Mouse (Mus musculus): Measurements from ENCODE around the gene Prm1. TPM values are rescaled to one million over a fixed set of nuclear protein-coding genes. Genes with fewer than 3 reads are reported as not detected.

The Prm1 gene
- polyA plus RNA-seq, 1 experiment: not detected

DNA sequence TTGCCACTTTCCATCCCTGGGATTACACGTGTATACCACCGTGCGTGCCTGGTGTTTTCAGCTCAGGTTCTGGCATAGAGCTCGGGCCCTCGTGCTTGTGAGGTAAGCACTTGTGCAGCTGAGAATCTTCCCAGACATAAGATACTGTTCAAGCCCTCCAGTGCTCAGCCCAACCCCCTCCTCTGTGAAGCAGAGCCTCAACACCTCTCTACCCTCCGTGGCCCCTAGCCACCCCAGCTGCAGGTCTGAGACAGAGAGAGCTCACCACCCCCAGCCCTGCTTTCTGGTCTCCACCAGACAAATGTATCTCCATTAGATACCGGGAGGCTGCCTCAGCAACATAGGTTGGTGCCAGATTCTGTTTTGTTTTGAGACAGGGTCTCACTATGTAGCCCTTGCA lies 56.4 kb downstream of the Prm1 start:
- no peaks in the 10 kb centered on the region for H3K27me3 ChIP-seq (ENCODE audit: control insufficient read depth, insufficient read depth, insufficient read length)
- H3ac ChIP-seq (ENCODE audit: control insufficient read depth, insufficient read length): no peak overlapping the region
- H3K36me3 ChIP-seq (ENCODE audit: control insufficient read depth, insufficient read depth): no peaks in the 10 kb centered on the region
- TF ChIP-seq E2F4 (IDR thresholded peaks at IDR 0.05; ENCODE audit: insufficient read depth) (no peak), MYOD1 (IDR thresholded peaks at IDR 0.05; ENCODE audit: control insufficient read depth in 1 of 3, insufficient read length in 2 of 3, low read depth in 2 of 3) (no peak), REST (IDR thresholded peaks at IDR 0.05; ENCODE audit: insufficient read depth, insufficient read length) (no peak), POLR2A (IDR thresholded peaks at IDR 0.05; ENCODE audit: insufficient read length, low read depth) (no peak), USF1 (IDR thresholded peaks at IDR 0.05; ENCODE audit: low read depth) (no peak), SRF (IDR thresholded peaks at IDR 0.05; ENCODE audit: control insufficient read depth, insufficient read length, low read depth) (no peak), CEBPB (IDR thresholded peaks at IDR 0.05; ENCODE audit: insufficient read depth, poor library complexity, severe bottlenecking) (no peak), TCF12 (IDR thresholded peaks at IDR 0.05; ENCODE audit: insufficient read depth, poor library complexity, severe bottlenecking) (no peak), MYOG (IDR thresholded peaks at IDR 0.05; ENCODE audit: control insufficient read depth in 1 of 3, insufficient read depth in 1 of 3, insufficient read length in 2 of 3, low read depth in 2 of 3) (no peak), POLR2AphosphoS2 (IDR thresholded peaks at IDR 0.05; ENCODE audit: insufficient read length, low read depth) (no peak), TCF3 (IDR thresholded peaks at IDR 0.05; ENCODE audit: insufficient read length, low read depth) (no peak), MAX (IDR thresholded peaks at IDR 0.05; ENCODE audit: low read depth) (no peak)
- no peaks in the 10 kb centered on the region for H3K79me2 ChIP-seq (ENCODE audit: control insufficient read depth, insufficient read depth)
- H3K4me3 ChIP-seq: no peak overlapping the region
- no peak overlapping the region for H3K4me2 ChIP-seq (ENCODE audit: low read depth)

Other genes starting within 250 kb of the Prm1 start
- gene Socs1, start 20.3 kb downstream of the Prm1 start, polyA plus RNA-seq (2012; fragmentation: generic; extraction: Trizol): 1.7 TPM
- 0.12 TPM for gene Tnp2, start 17.2 kb downstream of the Prm1 start, polyA plus RNA-seq (2012; fragmentation: generic; extraction: Trizol)
- gene Prm3, start 14.9 kb downstream of the Prm1 start, polyA plus RNA-seq (2012; fragmentation: generic; extraction: Trizol): not detected
- gene Prm2, start 9.7 kb downstream of the Prm1 start, polyA plus RNA-seq (2012; fragmentation: generic; extraction: Trizol): not detected
- gene Gm11172, start 7.1 kb upstream of the Prm1 start, polyA plus RNA-seq (2012; fragmentation: generic; extraction: Trizol): not detected
- 0.64 TPM for gene Rmi2, start 29.2 kb upstream of the Prm1 start, polyA plus RNA-seq (2012; fragmentation: generic; extraction: Trizol)